Mouse (Mus musculus) embryonic facial prominence, embryonic 14.5 days (tissue): ENCODE data around the gene Pga5. TPM values are rescaled to one million over a fixed set of nuclear protein-coding genes. Genes with fewer than 3 reads are reported as not detected.

Experiments used
- ATAC-seq: fragments of 200-750 bp; cut with Nextera tagmentation; 2 replicates; pipeline ENCODE4 v1.8.0; 2017; ENCODE audit warnings: low read depth, moderate number of reproducible peaks, moderate TSS enrichment
- DNase-seq: peaks from one replicate; pipeline ENCODE4 v3.0.0-alpha.2; 2015; ENCODE audit warnings: low spot score
- H3K27ac ChIP-seq: fragments of 300-500 bp; sonication (generic); replicated peaks from 2 replicates; pipeline ENCODE4 v1.5.1; 2014; ENCODE audit warnings: low read depth, mild to moderate bottlenecking, low read length, moderate library complexity
- H3K27me3 ChIP-seq: fragments of 300-500 bp; sonication (generic); replicated peaks from 2 replicates; pipeline ENCODE4 v1.6.1; 2014; ENCODE audit warnings: low read length; ENCODE audit not compliant: control insufficient read depth, insufficient read depth
- H3K36me3 ChIP-seq: fragments of 300-500 bp; sonication (generic); 2 replicates; pipeline ENCODE4 v1.6.1; 2014; ENCODE audit warnings: low read length, mixed read lengths; ENCODE audit not compliant: control insufficient read depth, insufficient read depth
- H3K4me1 ChIP-seq: fragments of 300-500 bp; sonication (generic); 2 replicates; pipeline ENCODE4 v1.6.1; 2014; ENCODE audit warnings: antibody characterized with exemption, low read length; ENCODE audit not compliant: control insufficient read depth, insufficient read depth
- H3K4me2 ChIP-seq: fragments of 300-500 bp; sonication (generic); 2 replicates; pipeline ENCODE4 v1.6.1; 2014; ENCODE audit warnings: low read depth, mild to moderate bottlenecking, low read length, moderate library complexity, mixed read lengths
- H3K4me3 ChIP-seq: fragments of 300-500 bp; sonication (generic); 2 replicates; pipeline ENCODE4 v1.5.1; 2014; ENCODE audit warnings: low read depth, mild to moderate bottlenecking, low read length
- H3K9ac ChIP-seq: fragments of 300-500 bp; sonication (generic); 2 replicates; pipeline ENCODE4 v1.6.1; 2014; ENCODE audit warnings: low read depth, mild to moderate bottlenecking, low read length, moderate library complexity, mixed read lengths
- H3K9me3 ChIP-seq: fragments of 300-500 bp; sonication (generic); 2 replicates; pipeline ENCODE4 v1.6.1; 2016; ENCODE audit warnings: low read length; ENCODE audit not compliant: control insufficient read depth
- WGBS: fragments of 180-500 bp; shearing (Covaris S2); extraction: QIAGEN DNeasy Blood & Tissue Kit; methylation state at CpG from one replicate; pipeline ENCODE4 v1.1.7; 2014; 5-methylcytosine and 5-hydroxymethylcytosine counted together
- polyA plus RNA-seq: library from polyadenylated mRNA; unstranded; fragments of >200 nt; fragmentation: Nextera tagmentation; extraction: Ambion mirVana; gene quantifications from 2 replicates; pipeline ENCODE4 v1.2.1, GENCODE M21; 2014

The Pga5 gene
- polyA plus RNA-seq, 1 experiment from 2014 or later = not detected

DNA sequence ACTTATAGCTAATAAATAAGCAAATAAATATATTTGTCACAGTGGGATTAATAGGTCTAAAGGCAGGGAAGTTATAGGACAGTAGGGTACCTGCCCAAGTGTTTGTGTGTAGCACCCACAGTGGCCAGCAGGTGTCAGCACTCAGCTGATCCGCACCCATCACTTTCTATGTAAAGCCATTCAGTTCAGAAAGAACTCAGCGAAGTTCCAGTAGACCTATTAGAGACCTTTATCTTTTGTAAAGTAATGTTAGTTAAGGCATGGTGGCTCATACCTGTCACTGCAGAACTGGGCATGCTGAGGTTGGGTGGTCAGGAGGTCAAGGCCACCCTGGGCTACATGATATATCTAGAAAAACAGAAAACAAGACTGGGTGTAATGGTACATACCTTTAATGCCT lies 12.4 kb downstream of the Pga5 start:
- Histone ChIP-seq H3K27ac (no peak overlapping the region), H3K9ac (no peak overlapping the region), H3K4me2 (no peak overlapping the region), H3K9me3 (no peaks in the 10 kb centered on the region), H3K36me3 (no peaks in the 10 kb centered on the region), H3K4me1 (no peaks in the 10 kb centered on the region), H3K4me3 (no peak overlapping the region), H3K27me3 (no peaks in the 10 kb centered on the region)
- WGBS = 14% methylated on average over 2 of the region's 2 CpGs
- DNase-seq (peak; percentile 44), ATAC-seq (peak; percentile 62; the same call in 1 of the 2 replicates)

GRCm38 (mm10) chr19:10665093-10665492 lies 12.8 kb downstream of the Pga5 start:
- Histone ChIP-seq H3K4me1 (no peaks in the 10 kb centered on the region), H3K9me3 (no peaks in the 10 kb centered on the region), H3K4me3 (no peak overlapping the region), H3K4me2 (no peak overlapping the region), H3K36me3 (no peaks in the 10 kb centered on the region), H3K27me3 (no peaks in the 10 kb centered on the region), H3K27ac (no peak overlapping the region), H3K9ac (no peak overlapping the region)
- no peak for ATAC-seq
- 62% methylated on average over 3 of the region's 3 CpGs for WGBS
- no peak for DNase-seq

DNA sequence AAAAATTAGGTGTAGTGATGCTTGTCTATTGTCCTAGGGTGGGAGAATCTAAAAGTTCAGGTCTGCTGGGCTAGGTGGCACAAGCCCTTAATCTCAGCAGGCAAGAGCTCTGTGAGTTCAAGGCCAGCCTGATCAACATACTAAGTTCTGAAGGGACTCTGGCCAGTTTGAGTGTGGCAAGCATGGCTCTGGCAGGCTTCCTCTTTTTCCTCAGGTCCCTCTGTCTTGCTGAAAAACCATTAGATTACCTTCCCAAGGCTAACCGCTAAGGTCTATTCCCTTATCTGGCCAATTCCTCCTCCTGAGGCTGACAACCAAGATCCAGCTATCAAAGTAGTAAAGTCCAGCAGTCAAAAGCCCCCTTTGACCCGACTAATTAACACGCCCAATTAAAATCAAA lies 15.2 kb downstream of the Pga5 start:
- no peak for DNase-seq

GRCm38 (mm10) chr19:10661919-10662318 lies 16.0 kb downstream of the Pga5 start:
- DNase-seq = no peak
- WGBS = 83% methylated on average over 2 of the region's 2 CpGs
- H3K27me3 ChIP-seq = no peaks in the 10 kb centered on the region
- H3K9ac ChIP-seq = no peak overlapping the region
- no peaks in the 10 kb centered on the region for H3K4me1 ChIP-seq
- no peak for ATAC-seq
- H3K9me3 ChIP-seq = no peaks in the 10 kb centered on the region
- H3K36me3 ChIP-seq = no peaks in the 10 kb centered on the region
- no peak overlapping the region for H3K4me2 ChIP-seq
- H3K4me3 ChIP-seq = no peak overlapping the region
- no peak overlapping the region for H3K27ac ChIP-seq

More for the DNA sequence above, 15.2 kb downstream of the Pga5 start:
- H3K27me3 ChIP-seq = no peaks in the 10 kb centered on the region
- no peak overlapping the region for H3K9ac ChIP-seq
- no peak overlapping the region for H3K27ac ChIP-seq
- WGBS = 60% methylated on average over 3 of the region's 3 CpGs
- no peak overlapping the region for H3K4me3 ChIP-seq
- no peaks in the 10 kb centered on the region for H3K9me3 ChIP-seq
- no peaks in the 10 kb centered on the region for H3K4me1 ChIP-seq
- no peak overlapping the region for H3K4me2 ChIP-seq
- no peaks in the 10 kb centered on the region for H3K36me3 ChIP-seq
- no peak for ATAC-seq

GRCm38 (mm10) chr19:10661373-10661772 lies 16.5 kb downstream of the Pga5 start:
- no peaks in the 10 kb centered on the region for H3K9me3 ChIP-seq
- H3K27ac ChIP-seq = no peak overlapping the region
- no peaks in the 10 kb centered on the region for H3K27me3 ChIP-seq
- ATAC-seq (no peak), DNase-seq (no peak)
- H3K4me1 ChIP-seq = no peaks in the 10 kb centered on the region
- no peak overlapping the region for H3K4me2 ChIP-seq
- WGBS = 79% methylated on average over 5 of the region's 5 CpGs
- H3K9ac ChIP-seq = no peak overlapping the region
- no peak overlapping the region for H3K4me3 ChIP-seq
- H3K36me3 ChIP-seq = no peaks in the 10 kb centered on the region

DNA sequence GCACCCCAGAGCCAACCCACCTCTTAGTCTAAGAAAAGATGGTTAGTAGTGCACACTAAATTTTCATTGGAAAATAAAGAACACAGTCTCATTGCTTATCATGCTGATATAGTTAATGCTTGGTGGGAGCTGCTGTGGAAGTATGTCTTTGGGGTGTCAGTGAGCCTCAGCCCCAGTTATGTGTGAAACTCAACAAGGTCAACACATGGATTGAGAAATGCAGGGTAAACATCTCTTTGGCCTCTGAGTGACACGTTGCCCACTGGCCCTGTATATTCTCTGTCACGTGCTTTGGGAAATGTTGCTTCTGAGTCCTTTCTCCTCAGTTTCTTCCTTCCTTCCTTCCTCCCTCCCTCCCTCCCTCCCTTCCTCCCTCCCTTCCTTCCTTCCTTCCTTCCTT lies 19.5 kb downstream of the Pga5 start:
- no peak for ATAC-seq

GRCm38 (mm10) chr19:10657742-10658141 lies 20.1 kb downstream of the Pga5 start:
- no peaks in the 10 kb centered on the region for H3K27me3 ChIP-seq
- H3K4me2 ChIP-seq = no peak overlapping the region
- H3K4me1 ChIP-seq = no peaks in the 10 kb centered on the region
- ATAC-seq (no peak), DNase-seq (no peak)
- WGBS = 83% methylated on average over 5 of the region's 5 CpGs
- H3K9me3 ChIP-seq = no peaks in the 10 kb centered on the region
- no peak overlapping the region for H3K27ac ChIP-seq
- H3K9ac ChIP-seq = no peak overlapping the region
- H3K36me3 ChIP-seq = no peaks in the 10 kb centered on the region
- no peak overlapping the region for H3K4me3 ChIP-seq

More for the DNA sequence above, 19.5 kb downstream of the Pga5 start:
- H3K27ac ChIP-seq = no peak overlapping the region
- DNase-seq = no peak
- no peaks in the 10 kb centered on the region for H3K4me1 ChIP-seq
- no peaks in the 10 kb centered on the region for H3K36me3 ChIP-seq
- H3K4me3 ChIP-seq = no peak overlapping the region
- no peak overlapping the region for H3K4me2 ChIP-seq
- no peak overlapping the region for H3K9ac ChIP-seq
- WGBS = 81% methylated on average over 2 of the region's 2 CpGs
- no peaks in the 10 kb centered on the region for H3K9me3 ChIP-seq
- no peaks in the 10 kb centered on the region for H3K27me3 ChIP-seq

DNA sequence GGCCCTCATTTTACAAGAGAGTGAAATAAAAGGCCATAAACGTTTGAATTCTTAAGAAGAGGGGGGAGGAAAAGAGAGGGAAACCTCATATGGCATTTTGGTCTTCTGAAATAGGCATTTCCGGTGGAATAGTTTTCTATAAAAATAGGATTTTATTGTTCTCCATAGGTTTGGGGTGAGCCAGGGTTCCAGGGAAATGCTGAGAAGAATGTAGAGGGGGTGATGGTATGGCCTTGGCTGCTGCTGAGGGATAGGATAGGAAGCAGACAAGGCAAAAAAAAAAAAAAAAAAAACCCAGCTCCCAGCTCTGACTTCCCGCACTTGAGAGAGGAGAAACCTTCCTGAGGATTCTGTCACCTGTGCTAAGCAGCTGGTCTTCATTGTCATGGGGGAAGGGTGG lies 21.8 kb downstream of the Pga5 start:
- no peak overlapping the region for H3K9ac ChIP-seq
- no peak overlapping the region for H3K4me2 ChIP-seq
- no peaks in the 10 kb centered on the region for H3K9me3 ChIP-seq
- no peak overlapping the region for H3K27ac ChIP-seq
- no peaks in the 10 kb centered on the region for H3K27me3 ChIP-seq
- WGBS = 37% methylated on average over 3 of the region's 3 CpGs
- H3K4me1 ChIP-seq = no peaks in the 10 kb centered on the region
- no peaks in the 10 kb centered on the region for H3K36me3 ChIP-seq
- DNase-seq (no peak), ATAC-seq (no peak)
- no peak overlapping the region for H3K4me3 ChIP-seq

- no peak overlapping the region for H3K4me3 ChIP-seq
- no peak overlapping the region for H3K27ac ChIP-seq
- H3K9ac ChIP-seq = no peak overlapping the region
- no peaks in the 10 kb centered on the region for H3K4me1 ChIP-seq
- no peaks in the 10 kb centered on the region for H3K36me3 ChIP-seq
- H3K27me3 ChIP-seq = no peaks in the 10 kb centered on the region
- DNase-seq (no peak), ATAC-seq (no peak)
- no peaks in the 10 kb centered on the region for H3K9me3 ChIP-seq
- 63% methylated on average over 8 of the region's 8 CpGs for WGBS
- no peak overlapping the region for H3K4me2 ChIP-seq
Measured at GRCm38 (mm10) chr19:10648156-10648555, 29.7 kb downstream of the Pga5 start.
